Mouse (Mus musculus): ENCODE data around the gene H2-Oa. TPM values are rescaled to one million over a fixed set of nuclear protein-coding genes. Genes with fewer than 3 reads are reported as not detected.

Gene H2-Oa
- polyA plus RNA-seq, 1 experiment from 2014 or later, result 0.20 TPM

DNA sequence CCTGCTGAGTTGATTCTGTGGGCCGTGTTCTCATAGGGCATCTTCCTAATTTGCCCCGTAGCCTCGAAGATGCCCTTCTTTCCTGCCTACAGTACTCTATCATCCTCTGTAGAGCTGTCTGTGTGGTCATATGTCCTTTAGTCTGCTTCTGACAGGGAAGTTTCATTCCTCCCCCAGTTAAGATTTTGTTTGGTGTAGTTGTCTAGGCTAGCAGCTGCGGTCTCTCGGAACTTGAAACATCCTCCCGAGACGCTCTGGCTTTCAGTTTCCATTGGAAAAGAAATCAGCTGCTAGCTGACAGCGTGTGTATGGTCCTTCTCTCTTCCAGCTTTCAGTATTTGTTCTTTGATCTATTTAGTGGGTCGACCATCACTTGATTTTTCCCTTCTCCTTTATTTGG lies 12.7 kb downstream of the H2-Oa start:
- Histone ChIP-seq H3K9me3 (replicated peaks; ENCODE audit: control insufficient read depth, low read length) (no peaks in the 10 kb centered on the region), H3K4me2 (ENCODE audit: low read depth, low read length) (no peak overlapping the region), H3K4me3 (ENCODE audit: low read depth, low read length) (no peak overlapping the region), H3K36me3 (replicated peaks; ENCODE audit: control insufficient read depth, insufficient read depth, low read depth, low read length) (no peaks in the 10 kb centered on the region), H3K9ac (replicated peaks; ENCODE audit: low read length) (no peak overlapping the region), H3K27ac (replicated peaks; ENCODE audit: low read depth, low read length) (no peak overlapping the region), H3K27me3 (ENCODE audit: control insufficient read depth, insufficient read depth, low read length) (no peaks in the 10 kb centered on the region), H3K4me1 (ENCODE audit: control insufficient read depth, insufficient read depth, low read length) (no peaks in the 10 kb centered on the region)
- no peak for ATAC-seq (replicated peaks; ENCODE audit: insufficient number of reproducible peaks, low FRiP score, low TSS enrichment, low read depth)
- no peak for DNase-seq (ENCODE audit: low spot score)
- WGBS, result 85% methylated on average over 9 of the region's 9 CpGs

DNA sequence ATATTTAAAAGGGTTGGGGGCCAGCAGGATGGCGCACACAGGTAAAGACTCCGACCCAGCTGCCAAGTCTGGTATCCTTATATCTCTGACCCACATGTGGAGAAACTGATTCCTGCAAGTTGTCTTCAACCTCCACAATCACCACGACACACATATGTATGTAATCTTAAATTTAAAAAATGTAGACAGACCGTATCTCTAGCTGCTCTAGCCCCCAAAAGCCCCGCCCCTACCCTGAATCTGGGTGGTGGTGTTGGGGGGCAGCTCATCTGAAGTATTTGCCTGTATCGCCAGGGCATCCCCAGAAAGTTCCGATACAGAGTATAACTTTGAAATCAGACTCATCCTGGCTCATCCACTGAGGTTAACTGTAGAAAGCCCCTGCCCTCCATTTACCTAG lies 14.4 kb downstream of the H2-Oa start:
- H3K36me3 ChIP-seq (replicated peaks; ENCODE audit: control insufficient read depth, insufficient read depth, low read depth, low read length), result peaks cover 4% of the 10 kb centered on the region; the same call in 1 of the 2 replicates
- no peak overlapping the region for H3K27ac ChIP-seq (replicated peaks; ENCODE audit: low read depth, low read length)
- ATAC-seq (replicated peaks; ENCODE audit: insufficient number of reproducible peaks, low FRiP score, low TSS enrichment, low read depth) (no peak), DNase-seq (ENCODE audit: low spot score) (no peak)
- H3K27me3 ChIP-seq (ENCODE audit: control insufficient read depth, insufficient read depth, low read length), result no peaks in the 10 kb centered on the region
- WGBS, result 85% methylated on average over 7 of the region's 7 CpGs
- no peak overlapping the region for H3K9ac ChIP-seq (replicated peaks; ENCODE audit: low read length)
- H3K4me2 ChIP-seq (ENCODE audit: low read depth, low read length), result no peak overlapping the region
- H3K4me3 ChIP-seq (ENCODE audit: low read depth, low read length), result no peak overlapping the region
- no peaks in the 10 kb centered on the region for H3K4me1 ChIP-seq (ENCODE audit: control insufficient read depth, insufficient read depth, low read length)
- no peaks in the 10 kb centered on the region for H3K9me3 ChIP-seq (replicated peaks; ENCODE audit: control insufficient read depth, low read length)

DNA sequence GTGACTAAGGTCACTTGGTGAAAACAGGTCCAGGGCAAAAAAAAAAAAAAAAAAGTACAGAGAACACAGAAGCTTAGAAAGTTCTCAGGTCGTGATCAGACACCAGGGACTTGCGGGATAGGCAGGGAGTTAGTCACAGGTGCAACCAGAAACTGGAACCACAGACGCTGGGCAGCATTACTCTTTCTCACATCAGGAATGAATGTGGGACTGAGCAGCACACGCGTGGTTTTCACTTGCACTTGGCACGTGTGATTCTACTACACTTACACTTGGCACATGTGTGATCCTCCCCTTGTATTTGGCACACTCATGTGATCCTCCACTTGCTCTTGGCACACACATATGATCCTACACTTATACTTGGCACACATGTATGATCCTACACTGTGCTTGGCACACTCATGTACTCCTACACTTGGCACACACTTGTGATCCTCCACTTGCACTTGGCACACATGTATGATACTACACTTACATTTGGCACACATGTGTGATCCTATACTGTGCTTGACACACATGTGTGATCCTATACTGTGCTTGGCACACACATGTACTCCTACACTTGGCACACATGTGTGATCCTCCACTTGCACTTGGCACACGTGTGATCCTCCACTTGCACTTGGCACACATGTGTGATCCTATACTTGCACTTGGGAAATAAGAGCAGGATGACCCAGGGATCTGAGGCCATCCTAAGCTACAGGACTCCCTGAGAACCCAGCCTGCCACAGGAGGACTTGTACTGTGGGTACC lies 15.1 kb downstream of the H2-Oa start:
- DNase-seq (ENCODE audit: low spot score), result no peak
- Histone ChIP-seq H3K27me3 (ENCODE audit: control insufficient read depth, insufficient read depth, low read length) (no peaks in the 10 kb centered on the region), H3K9ac (replicated peaks; ENCODE audit: low read length) (no peak overlapping the region), H3K4me2 (ENCODE audit: low read depth, low read length) (no peak overlapping the region), H3K36me3 (replicated peaks; ENCODE audit: control insufficient read depth, insufficient read depth, low read depth, low read length) (peaks cover 6% of the 10 kb centered on the region; the same call in 1 of the 2 replicates), H3K9me3 (replicated peaks; ENCODE audit: control insufficient read depth, low read length) (no peaks in the 10 kb centered on the region), H3K4me1 (ENCODE audit: control insufficient read depth, insufficient read depth, low read length) (no peaks in the 10 kb centered on the region), H3K27ac (replicated peaks; ENCODE audit: low read depth, low read length) (no peak overlapping the region), H3K4me3 (ENCODE audit: low read depth, low read length) (no peak overlapping the region)
- 0 out of 2 replicates have a peak, but pooled peaks have one; percentile 15 for ATAC-seq (replicated peaks; ENCODE audit: insufficient number of reproducible peaks, low FRiP score, low TSS enrichment, low read depth)
- 80% methylated on average over 7 of the region's 7 CpGs for WGBS

DNA sequence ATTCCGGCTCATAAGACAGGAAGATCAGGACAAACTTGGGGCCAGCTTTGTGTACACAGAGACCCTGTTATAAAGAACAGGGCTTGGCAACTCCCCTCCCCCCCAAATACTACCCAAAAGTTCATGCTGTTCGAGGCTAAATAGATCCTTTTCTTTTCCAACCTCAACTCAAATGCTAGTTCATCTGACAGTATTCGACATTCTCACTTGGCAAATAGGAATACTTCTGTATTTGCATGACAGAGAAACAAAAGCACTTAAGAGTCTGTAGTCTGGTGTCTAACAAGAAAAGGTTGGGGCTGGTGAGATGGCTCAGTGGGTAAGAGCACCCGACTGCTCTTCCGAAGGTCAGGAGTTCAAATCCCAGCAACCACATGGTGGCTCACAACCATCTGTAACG lies 16.3 kb downstream of the H2-Oa start:
- Histone ChIP-seq H3K36me3 (replicated peaks; ENCODE audit: control insufficient read depth, insufficient read depth, low read depth, low read length) (peaks cover 16% of the 10 kb centered on the region), H3K4me2 (ENCODE audit: low read depth, low read length) (no peak overlapping the region), H3K4me1 (ENCODE audit: control insufficient read depth, insufficient read depth, low read length) (no peaks in the 10 kb centered on the region), H3K9ac (replicated peaks; ENCODE audit: low read length) (no peak overlapping the region), H3K27ac (replicated peaks; ENCODE audit: low read depth, low read length) (no peak overlapping the region), H3K27me3 (ENCODE audit: control insufficient read depth, insufficient read depth, low read length) (no peaks in the 10 kb centered on the region), H3K9me3 (replicated peaks; ENCODE audit: control insufficient read depth, low read length) (no peaks in the 10 kb centered on the region), H3K4me3 (ENCODE audit: low read depth, low read length) (no peak overlapping the region)
- ATAC-seq (replicated peaks; ENCODE audit: insufficient number of reproducible peaks, low FRiP score, low TSS enrichment, low read depth), result no peak
- WGBS, result 82% methylated on average over 5 of the region's 6 CpGs
- DNase-seq (ENCODE audit: low spot score), result no peak

DNA sequence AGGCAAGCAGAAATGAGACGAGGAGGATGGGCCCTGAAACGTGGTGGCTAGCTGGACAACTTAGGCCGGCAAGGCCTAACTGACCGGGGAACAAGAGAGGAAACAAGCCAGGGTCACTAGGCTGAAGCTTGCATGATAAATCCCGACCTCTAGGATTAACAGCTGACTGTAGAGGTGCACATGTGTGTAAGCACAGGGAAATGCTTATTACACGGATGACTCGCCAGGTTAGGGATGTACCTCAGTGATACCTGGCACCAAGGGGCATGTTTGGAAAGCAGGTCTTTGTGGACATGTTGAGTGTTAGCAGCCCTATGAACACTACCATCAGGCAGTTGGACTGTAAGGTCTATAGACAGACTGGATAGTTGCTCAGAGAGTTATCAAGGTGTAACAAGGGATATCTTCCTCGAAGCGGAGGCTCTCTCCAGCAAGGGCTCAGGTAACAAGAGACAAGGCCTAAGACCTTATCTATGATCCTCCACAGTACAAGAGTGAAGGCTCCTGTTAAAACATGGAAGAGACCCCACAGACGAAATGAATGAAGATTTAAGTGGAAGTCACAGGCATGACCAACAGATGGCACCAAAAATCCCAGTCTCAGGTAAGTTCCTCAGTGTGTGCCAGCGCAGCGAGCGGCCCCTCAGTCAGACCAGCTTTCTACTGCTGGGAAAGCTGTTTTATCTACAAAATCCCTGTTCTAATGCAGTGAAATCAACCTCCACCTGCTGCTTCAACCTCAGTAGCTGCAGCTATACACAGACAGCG lies 17.1 kb downstream of the H2-Oa start:
- ATAC-seq (replicated peaks; ENCODE audit: insufficient number of reproducible peaks, low FRiP score, low TSS enrichment, low read depth) (no peak), DNase-seq (ENCODE audit: low spot score) (peak; percentile 17)
- WGBS, result 78% methylated on average over 14 of the region's 14 CpGs
- no peaks in the 10 kb centered on the region for H3K9me3 ChIP-seq (replicated peaks; ENCODE audit: control insufficient read depth, low read length)
- H3K4me1 ChIP-seq (ENCODE audit: control insufficient read depth, insufficient read depth, low read length), result no peaks in the 10 kb centered on the region
- H3K4me3 ChIP-seq (ENCODE audit: low read depth, low read length), result no peak overlapping the region
- no peak overlapping the region for H3K27ac ChIP-seq (replicated peaks; ENCODE audit: low read depth, low read length)
- no peaks in the 10 kb centered on the region for H3K27me3 ChIP-seq (ENCODE audit: control insufficient read depth, insufficient read depth, low read length)
- H3K4me2 ChIP-seq (ENCODE audit: low read depth, low read length), result no peak overlapping the region
- no peak overlapping the region for H3K9ac ChIP-seq (replicated peaks; ENCODE audit: low read length)
- peaks cover 22% of the 10 kb centered on the region for H3K36me3 ChIP-seq (replicated peaks; ENCODE audit: control insufficient read depth, insufficient read depth, low read depth, low read length)

DNA sequence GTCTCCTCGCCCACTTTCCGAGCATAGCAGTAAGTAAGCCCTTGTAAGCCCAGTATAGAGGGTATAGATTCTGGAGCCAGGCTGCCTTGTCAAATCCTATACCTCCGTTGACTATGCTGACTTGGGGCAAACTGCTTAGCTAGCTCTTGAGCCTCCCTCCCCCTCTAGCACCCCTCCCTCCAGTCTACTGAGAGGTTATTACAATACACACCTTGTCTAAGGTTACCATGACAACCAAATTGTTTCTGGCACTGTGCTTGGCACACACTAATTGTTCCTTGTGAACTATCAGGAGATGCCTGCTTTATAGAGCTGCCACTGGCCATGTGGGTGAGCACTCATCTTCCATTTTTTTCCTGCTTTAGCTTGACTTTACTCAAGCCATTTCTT lies 17.7 kb downstream of the H2-Oa start:
- Histone ChIP-seq H3K27ac (replicated peaks; ENCODE audit: low read depth, low read length) (no peak overlapping the region), H3K36me3 (replicated peaks; ENCODE audit: control insufficient read depth, insufficient read depth, low read depth, low read length) (peaks cover 26% of the 10 kb centered on the region), H3K4me3 (ENCODE audit: low read depth, low read length) (no peak overlapping the region), H3K27me3 (ENCODE audit: control insufficient read depth, insufficient read depth, low read length) (no peaks in the 10 kb centered on the region), H3K4me1 (ENCODE audit: control insufficient read depth, insufficient read depth, low read length) (no peaks in the 10 kb centered on the region), H3K9me3 (replicated peaks; ENCODE audit: control insufficient read depth, low read length) (no peaks in the 10 kb centered on the region), H3K4me2 (ENCODE audit: low read depth, low read length) (no peak overlapping the region), H3K9ac (replicated peaks; ENCODE audit: low read length) (no peak overlapping the region)
- DNase-seq (ENCODE audit: low spot score) (peak; percentile 13), ATAC-seq (replicated peaks; ENCODE audit: insufficient number of reproducible peaks, low FRiP score, low TSS enrichment, low read depth) (no peak)
- 71% methylated on average over 3 of the region's 3 CpGs for whole genome bisulfite sequencing

DNA sequence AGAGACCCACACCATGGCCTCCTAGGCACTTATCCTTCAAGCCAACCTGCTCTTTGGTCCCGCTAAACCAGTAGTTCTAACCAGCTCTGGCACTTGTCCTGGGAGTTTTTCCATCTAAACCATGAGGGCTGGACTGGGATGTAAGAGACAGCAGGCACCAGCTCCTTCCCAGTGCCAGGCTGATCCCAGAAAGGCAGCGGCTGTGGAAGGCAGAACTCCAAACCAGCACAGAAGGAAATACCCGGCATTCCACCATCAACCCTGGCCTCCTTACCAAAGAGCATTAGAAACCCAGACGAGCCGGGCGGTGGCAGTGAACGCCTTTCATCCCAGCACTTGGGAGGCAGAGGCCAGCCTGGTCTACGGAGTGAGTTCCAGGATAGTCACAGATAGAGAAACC lies 18.2 kb downstream of the H2-Oa start:
- ATAC-seq (replicated peaks; ENCODE audit: insufficient number of reproducible peaks, low FRiP score, low TSS enrichment, low read depth) (no peak), DNase-seq (ENCODE audit: low spot score) (no peak)
- WGBS, result 65% methylated on average over 8 of the region's 8 CpGs
- peaks cover 31% of the 10 kb centered on the region for H3K36me3 ChIP-seq (replicated peaks; ENCODE audit: control insufficient read depth, insufficient read depth, low read depth, low read length)
- H3K4me2 ChIP-seq (ENCODE audit: low read depth, low read length), result no peak overlapping the region
- no peaks in the 10 kb centered on the region for H3K4me1 ChIP-seq (ENCODE audit: control insufficient read depth, insufficient read depth, low read length)
- no peaks in the 10 kb centered on the region for H3K27me3 ChIP-seq (ENCODE audit: control insufficient read depth, insufficient read depth, low read length)
- no peak overlapping the region for H3K9ac ChIP-seq (replicated peaks; ENCODE audit: low read length)
- no peak overlapping the region for H3K27ac ChIP-seq (replicated peaks; ENCODE audit: low read depth, low read length)
- H3K9me3 ChIP-seq (replicated peaks; ENCODE audit: control insufficient read depth, low read length), result no peaks in the 10 kb centered on the region
- H3K4me3 ChIP-seq (ENCODE audit: low read depth, low read length), result no peak overlapping the region

DNA sequence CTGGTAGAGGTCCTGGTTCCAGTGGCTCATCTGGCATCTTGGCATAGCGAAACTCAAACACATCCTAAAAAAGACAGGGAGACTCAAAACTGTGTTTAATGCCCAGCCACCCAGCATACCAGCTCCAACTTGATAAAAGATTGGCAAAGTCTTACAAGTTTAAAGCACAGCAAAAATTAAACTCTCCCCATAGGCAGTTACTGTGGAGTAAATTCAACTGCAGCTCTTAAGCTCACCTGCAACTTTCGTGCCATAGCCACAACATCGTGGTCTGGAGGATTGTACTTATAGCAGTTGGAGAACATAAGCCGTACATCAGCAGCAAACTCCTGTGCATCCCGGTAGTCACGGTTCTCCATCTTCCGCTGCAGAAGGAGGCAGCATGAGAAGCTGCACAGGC lies 22.0 kb downstream of the H2-Oa start:
- H3K9ac ChIP-seq (replicated peaks; ENCODE audit: low read length), result no peak overlapping the region
- H3K4me1 ChIP-seq (ENCODE audit: control insufficient read depth, insufficient read depth, low read length), result peaks cover 6% of the 10 kb centered on the region; the same call in 1 of the 2 replicates
- peaks cover 44% of the 10 kb centered on the region for H3K36me3 ChIP-seq (replicated peaks; ENCODE audit: control insufficient read depth, insufficient read depth, low read depth, low read length)
- no peak for ATAC-seq (replicated peaks; ENCODE audit: insufficient number of reproducible peaks, low FRiP score, low TSS enrichment, low read depth)
- WGBS, result 92% methylated on average over 7 of the region's 7 CpGs
- DNase-seq (ENCODE audit: low spot score), result no peak
- no peak overlapping the region for H3K4me3 ChIP-seq (ENCODE audit: low read depth, low read length)
- no peak overlapping the region for H3K27ac ChIP-seq (replicated peaks; ENCODE audit: low read depth, low read length)
- H3K27me3 ChIP-seq (ENCODE audit: control insufficient read depth, insufficient read depth, low read length), result no peaks in the 10 kb centered on the region
- no peaks in the 10 kb centered on the region for H3K9me3 ChIP-seq (replicated peaks; ENCODE audit: control insufficient read depth, low read length)
- no peak overlapping the region for H3K4me2 ChIP-seq (ENCODE audit: low read depth, low read length)
